In genomic region chr2:32307941-32308760, GRCm38 (mm10) we compare ENCODE assay signal across 9 mouse cellular contexts. TPM values are rescaled to one million over a fixed set of nuclear protein-coding genes. Genes with fewer than 3 reads are reported as not detected.
DNase-seq lines count a peak whose midpoint lies in the region; ATAC-seq and TF ChIP-seq lines count a peak whose summit lies in the region.
"Had no signal": no experiment of that assay in that cellular context is flagged by ENCODE, and none has a peak within 500 bp of the region (broad histone marks: within the 10 kb centered on the region; RNA-seq: fewer than 3 reads in every experiment).

No protein-coding gene starts in this region.

- TF ChIP-seq POLR2A in thymus, adult 2 months (IDR thresholded peaks at IDR 0.05; ENCODE audit: control insufficient read depth, extremely low read depth, insufficient read depth, low read length, poor library complexity) = no peak

- H3K36me3 ChIP-seq in forebrain, postnatal 0 days (ENCODE audit: insufficient read depth) = peaks cover 74% of the 10 kb centered on the region
- H3K36me3 ChIP-seq in forebrain, embryonic 16.5 days (ENCODE audit: control insufficient read depth, insufficient read depth) = peaks cover 26% of the 10 kb centered on the region
- peaks cover 18% of the 10 kb centered on the region for H3K36me3 ChIP-seq in thymus, adult 2 months (ENCODE audit: control insufficient read depth, insufficient read depth, low read length)
- H3K36me3 ChIP-seq in midbrain, embryonic 10.5 days = peaks cover 70% of the 10 kb centered on the region

- 0 out of 2 replicates have a peak overlapping the region, but pooled peaks have one; percentile 10 for H3K9ac ChIP-seq in forebrain, postnatal 0 days
- no peak overlapping the region for H3K9ac ChIP-seq in forebrain, embryonic 16.5 days (replicated peaks; ENCODE audit: low read depth, low read length)
- H3K9ac ChIP-seq: liver, embryonic 13.5 days had no signal

- peak; percentile 83 for DNase-seq in forebrain, postnatal 0 days
- peak; percentile 64 for DNase-seq in thymus, adult 2 months
- DNase-seq in thymus, adult 18-20 months = no peak
- peak; percentile 73 to 83 for DNase-seq in cerebellum, postnatal 36 days
- peak; percentile 73 for DNase-seq in kidney, postnatal 10 days
- peak; percentile 64 for DNase-seq in midbrain, embryonic 10.5 days (ENCODE audit: low spot score)
- DNase-seq in thymus, postnatal 0 days (ENCODE audit: low spot score) = peak; percentile 69
- DNase-seq: liver, embryonic 13.5 days had no signal

- peak; percentile 56 for ATAC-seq in forebrain, postnatal 0 days
- ATAC-seq in forebrain, embryonic 16.5 days = no peak

- H3K9me3 ChIP-seq in forebrain, postnatal 0 days (ENCODE audit: low read length) = no peaks in the 10 kb centered on the region
- H3K9me3 ChIP-seq in forebrain, embryonic 16.5 days (ENCODE audit: control insufficient read depth, low read length) = no peaks in the 10 kb centered on the region
- no peaks in the 10 kb centered on the region for H3K9me3 ChIP-seq in midbrain, embryonic 10.5 days (replicated peaks)
- H3K9me3 ChIP-seq: liver, embryonic 13.5 days had no signal

- 48% methylated on average over 8 of the region's 8 CpGs for WGBS in forebrain, postnatal 0 days
- WGBS in forebrain, embryonic 16.5 days = 44% methylated on average over 8 of the region's 8 CpGs
- 72% methylated on average over 8 of the region's 8 CpGs for WGBS in thymus, adult 2 months
- 53% methylated on average over 8 of the region's 8 CpGs for WGBS in midbrain, embryonic 10.5 days

- peaks cover 8% of the 10 kb centered on the region; the same call in 1 of the 2 replicates for H3K4me1 ChIP-seq in forebrain, postnatal 0 days (ENCODE audit: insufficient read depth)
- H3K4me1 ChIP-seq in forebrain, embryonic 16.5 days (replicated peaks; ENCODE audit: control insufficient read depth, insufficient read depth, low read length) = peaks cover 14% of the 10 kb centered on the region
- H3K4me1 ChIP-seq in thymus, adult 2 months (replicated peaks; ENCODE audit: control insufficient read depth, insufficient read depth, low read length) = peaks cover 11% of the 10 kb centered on the region
- H3K4me1 ChIP-seq in midbrain, embryonic 10.5 days = peaks cover 28% of the 10 kb centered on the region

- H3K4me3 ChIP-seq in forebrain, postnatal 0 days (ENCODE audit: low read depth, low read length) = no peak overlapping the region
- no peak overlapping the region for H3K4me3 ChIP-seq in forebrain, embryonic 16.5 days (replicated peaks; ENCODE audit: low read length)
- H3K4me3 ChIP-seq in thymus, adult 2 months (ENCODE audit: control insufficient read depth, insufficient read depth, low read length) = no peak overlapping the region
- H3K4me3 ChIP-seq in midbrain, embryonic 10.5 days = no peak overlapping the region
- H3K4me3 ChIP-seq: liver, embryonic 13.5 days had no signal

- no peak overlapping the region for H3K4me2 ChIP-seq in forebrain, postnatal 0 days (ENCODE audit: low read depth)
- H3K4me2 ChIP-seq in forebrain, embryonic 16.5 days (ENCODE audit: low read length) = no peak overlapping the region
- H3K4me2 ChIP-seq: liver, embryonic 13.5 days had no signal

- no peaks in the 10 kb centered on the region for H3K27me3 ChIP-seq in forebrain, postnatal 0 days (ENCODE audit: insufficient read depth, low read length)
- H3K27me3 ChIP-seq in forebrain, embryonic 16.5 days (replicated peaks; ENCODE audit: control insufficient read depth, insufficient read depth, low read length) = no peaks in the 10 kb centered on the region
- peaks cover 11% of the 10 kb centered on the region; the same call in 1 of the 2 replicates for H3K27me3 ChIP-seq in thymus, adult 2 months (ENCODE audit: control insufficient read depth, insufficient read depth, low read length)
- H3K27me3 ChIP-seq in midbrain, embryonic 10.5 days (ENCODE audit: low read depth, poor library complexity, severe bottlenecking) = peaks cover 35% of the 10 kb centered on the region

- TF ChIP-seq CTCF in forebrain, postnatal 0 days (IDR thresholded peaks at IDR 0.05; ENCODE audit: low read depth) = peak; percentile 92
- TF ChIP-seq CTCF in thymus, adult 2 months (IDR thresholded peaks at IDR 0.05; ENCODE audit: borderline replicate concordance, control insufficient read depth, extremely low read depth, insufficient read depth, low read length, poor library complexity) = no peak; the same call in 1 of the 2 replicates

- no peak overlapping the region for H3K27ac ChIP-seq in forebrain, postnatal 0 days (ENCODE audit: low read depth, low read length)
- no peak overlapping the region for H3K27ac ChIP-seq in forebrain, embryonic 16.5 days (ENCODE audit: low read length)
- H3K27ac ChIP-seq in thymus, adult 2 months (ENCODE audit: control insufficient read depth, insufficient read depth, low read length) = no peak overlapping the region
- H3K27ac ChIP-seq in midbrain, embryonic 10.5 days (replicated peaks) = no peak overlapping the region
- H3K27ac ChIP-seq: liver, embryonic 13.5 days had no signal

RNA-seq across cellular contexts. Expression of gene Swi5, which starts 20.3 kb away (rescaled TPM):
- 290 and 323 TPM in 2 replicates for total RNA-seq in forebrain, postnatal 0 days (2014; rRNA removed)
- 407 and 445 TPM in 2 replicates for polyA plus RNA-seq in forebrain, postnatal 0 days (2015; fragmentation: Nextera tagmentation; extraction: Ambion mirVana)
- 362 and 368 TPM in 2 replicates for polyA plus RNA-seq in forebrain, embryonic 16.5 days (2015; fragmentation: Nextera tagmentation; extraction: Ambion mirVana)
- polyA plus RNA-seq in thymus, adult 2 months (2012; rRNA removed) = 147 and 168 TPM in 2 replicates
- polyA plus RNA-seq in midbrain, embryonic 10.5 days (2016; fragmentation: Nextera tagmentation; extraction: Ambion mirVana) = 536 and 538 TPM in 2 replicates
- 429 and 466 TPM in 2 replicates for polyA plus RNA-seq in thymus, postnatal 0 days (2015; fragmentation: Nextera tagmentation; extraction: Ambion mirVana)

RNA-seq across cellular contexts. Expression of gene Golga2, which starts 21.0 kb away (rescaled TPM):
- total RNA-seq in forebrain, postnatal 0 days (2014; rRNA removed) = 62.2 and 64.4 TPM in 2 replicates
- polyA plus RNA-seq in forebrain, postnatal 0 days (2015; fragmentation: Nextera tagmentation; extraction: Ambion mirVana) = 16.3 and 22.1 TPM in 2 replicates
- 29.4 and 29.8 TPM in 2 replicates for polyA plus RNA-seq in forebrain, embryonic 16.5 days (2015; fragmentation: Nextera tagmentation; extraction: Ambion mirVana)
- 36.6 and 37.5 TPM in 2 replicates for polyA plus RNA-seq in thymus, adult 2 months (2012; rRNA removed)
- 16.7 and 21.1 TPM in 2 replicates for polyA plus RNA-seq in midbrain, embryonic 10.5 days (2016; fragmentation: Nextera tagmentation; extraction: Ambion mirVana)
- 11.6 and 15.4 TPM in 2 replicates for polyA plus RNA-seq in thymus, postnatal 0 days (2015; fragmentation: Nextera tagmentation; extraction: Ambion mirVana)

RNA-seq across cellular contexts. Expression of gene Ciz1, which starts 44.0 kb away (rescaled TPM):
- 62.6 and 78.2 TPM in 2 replicates for total RNA-seq in forebrain, postnatal 0 days (2014; rRNA removed)
- 51.5 and 52.9 TPM in 2 replicates for polyA plus RNA-seq in forebrain, postnatal 0 days (2015; fragmentation: Nextera tagmentation; extraction: Ambion mirVana)
- 64.3 and 64.6 TPM in 2 replicates for polyA plus RNA-seq in forebrain, embryonic 16.5 days (2015; fragmentation: Nextera tagmentation; extraction: Ambion mirVana)
- polyA plus RNA-seq in thymus, adult 2 months (2012; rRNA removed) = 517 and 528 TPM in 2 replicates
- 60.5 and 69.8 TPM in 2 replicates for polyA plus RNA-seq in midbrain, embryonic 10.5 days (2016; fragmentation: Nextera tagmentation; extraction: Ambion mirVana)
- polyA plus RNA-seq in thymus, postnatal 0 days (2015; fragmentation: Nextera tagmentation; extraction: Ambion mirVana) = 30.5 and 37.6 TPM in 2 replicates

RNA-seq across cellular contexts. Expression of gene Dnm1, which starts 45.0 kb away (rescaled TPM):
- 76.2 and 106 TPM in 2 replicates for total RNA-seq in forebrain, postnatal 0 days (2014; rRNA removed)
- 47.9 and 71.6 TPM in 2 replicates for polyA plus RNA-seq in forebrain, postnatal 0 days (2015; fragmentation: Nextera tagmentation; extraction: Ambion mirVana)
- 26.9 and 38.4 TPM in 2 replicates for polyA plus RNA-seq in forebrain, embryonic 16.5 days (2015; fragmentation: Nextera tagmentation; extraction: Ambion mirVana)
- 10.7 and 12.1 TPM in 2 replicates for polyA plus RNA-seq in thymus, adult 2 months (2012; rRNA removed)
- 9.0 and 12.2 TPM in 2 replicates for polyA plus RNA-seq in midbrain, embryonic 10.5 days (2016; fragmentation: Nextera tagmentation; extraction: Ambion mirVana)
- 0.69 and 0.83 TPM in 2 replicates for polyA plus RNA-seq in thymus, postnatal 0 days (2015; fragmentation: Nextera tagmentation; extraction: Ambion mirVana)

RNA-seq across cellular contexts. Expression of gene Uck1, which starts 48.2 kb away (rescaled TPM):
- 121 and 134 TPM in 2 replicates for total RNA-seq in forebrain, postnatal 0 days (2014; rRNA removed)
- polyA plus RNA-seq in forebrain, postnatal 0 days (2015; fragmentation: Nextera tagmentation; extraction: Ambion mirVana) = 92.7 and 105 TPM in 2 replicates
- polyA plus RNA-seq in forebrain, embryonic 16.5 days (2015; fragmentation: Nextera tagmentation; extraction: Ambion mirVana) = 93.9 and 108 TPM in 2 replicates
- polyA plus RNA-seq in thymus, adult 2 months (2012; rRNA removed) = 109 and 127 TPM in 2 replicates
- polyA plus RNA-seq in midbrain, embryonic 10.5 days (2016; fragmentation: Nextera tagmentation; extraction: Ambion mirVana) = 91.4 and 91.7 TPM in 2 replicates
- 66.9 and 72.4 TPM in 2 replicates for polyA plus RNA-seq in thymus, postnatal 0 days (2015; fragmentation: Nextera tagmentation; extraction: Ambion mirVana)

Comparison
In these comparisons a context has a peak if more than half of its experiments do, and no peak if none do; other contexts are left out.
1. DNase-seq: peak in forebrain, postnatal 0 days (single experiment), thymus, adult 2 months (single experiment), cerebellum, postnatal 36 days (2 of 2), kidney, postnatal 10 days (single experiment), midbrain, embryonic 10.5 days (single experiment) and thymus, postnatal 0 days (single experiment); none in thymus, adult 18-20 months (0 of 2).